Mouse (Mus musculus): ENCODE results near the gene Ercc5. TPM values are rescaled to one million over a fixed set of nuclear protein-coding genes. Genes with fewer than 3 reads are reported as not detected.

The Ercc5 gene
- total RNA-seq, 1 experiment from 2014 or later = 16.2 TPM

DNA sequence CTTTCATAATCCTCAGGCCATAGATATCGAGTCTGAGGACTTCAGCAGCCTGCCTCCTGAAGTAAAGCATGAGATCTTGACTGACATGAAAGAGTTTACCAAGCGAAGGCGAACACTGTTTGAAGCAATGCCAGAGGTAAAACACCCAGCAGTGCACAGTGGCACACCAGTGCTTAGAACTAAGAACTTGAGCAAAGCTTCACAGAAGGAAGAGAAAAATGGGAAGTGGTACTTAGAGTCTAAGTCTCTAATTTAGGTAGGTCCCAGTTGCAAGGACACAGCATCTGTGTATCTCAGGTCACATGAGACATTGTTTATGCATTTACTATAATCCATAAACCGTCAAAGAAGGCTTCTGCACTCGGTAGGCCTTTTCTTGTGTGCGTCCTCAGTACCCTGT, 14.3 kb downstream of the Ercc5 start:
- no peak for ATAC-seq (replicated peaks in 1 of 2; ENCODE audit: insufficient read depth in 1 of 2, low FRiP score in 2 of 2, low TSS enrichment in 1 of 2, low read depth in 1 of 2, poor library complexity in 2 of 2, severe bottlenecking in 2 of 2)

GRCm38 (mm10) chr1:44162389-44162788, 14.8 kb downstream of the Ercc5 start:
- no peak for ATAC-seq (replicated peaks in 1 of 2; ENCODE audit: insufficient read depth in 1 of 2, low FRiP score in 2 of 2, low TSS enrichment in 1 of 2, low read depth in 1 of 2, poor library complexity in 2 of 2, severe bottlenecking in 2 of 2)

- no peak for ATAC-seq (replicated peaks in 1 of 2; ENCODE audit: insufficient read depth in 1 of 2, low FRiP score in 2 of 2, low TSS enrichment in 1 of 2, low read depth in 1 of 2, poor library complexity in 2 of 2, severe bottlenecking in 2 of 2)
Measured at GRCm38 (mm10) chr1:44167859-44168383, 20.4 kb downstream of the Ercc5 start.

- no peak for ATAC-seq (replicated peaks in 1 of 2; ENCODE audit: insufficient read depth in 1 of 2, low FRiP score in 2 of 2, low TSS enrichment in 1 of 2, low read depth in 1 of 2, poor library complexity in 2 of 2, severe bottlenecking in 2 of 2)
Measured at GRCm38 (mm10) chr1:44172656-44173055, 25.1 kb downstream of the Ercc5 start.

DNA sequence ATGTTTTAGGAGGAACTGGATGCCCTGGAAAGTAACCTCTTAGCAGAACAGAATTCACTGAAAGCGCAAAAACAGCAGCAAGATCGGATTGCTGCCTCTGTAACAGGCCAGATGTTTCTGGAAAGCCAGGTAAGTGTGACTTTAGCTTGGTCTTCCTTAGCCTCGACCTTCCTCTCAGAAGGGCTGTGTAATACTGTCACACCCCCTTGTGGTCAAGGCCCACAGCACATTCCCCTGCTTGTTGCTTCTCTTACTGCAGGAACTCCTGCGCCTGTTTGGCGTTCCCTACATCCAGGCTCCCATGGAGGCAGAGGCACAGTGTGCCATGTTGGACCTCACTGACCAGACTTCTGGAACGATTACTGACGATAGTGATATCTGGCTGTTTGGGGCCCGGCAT, 26.4 kb downstream of the Ercc5 start:
- ATAC-seq (replicated peaks in 1 of 2; ENCODE audit: insufficient read depth in 1 of 2, low FRiP score in 2 of 2, low TSS enrichment in 1 of 2, low read depth in 1 of 2, poor library complexity in 2 of 2, severe bottlenecking in 2 of 2) = no peak

DNA sequence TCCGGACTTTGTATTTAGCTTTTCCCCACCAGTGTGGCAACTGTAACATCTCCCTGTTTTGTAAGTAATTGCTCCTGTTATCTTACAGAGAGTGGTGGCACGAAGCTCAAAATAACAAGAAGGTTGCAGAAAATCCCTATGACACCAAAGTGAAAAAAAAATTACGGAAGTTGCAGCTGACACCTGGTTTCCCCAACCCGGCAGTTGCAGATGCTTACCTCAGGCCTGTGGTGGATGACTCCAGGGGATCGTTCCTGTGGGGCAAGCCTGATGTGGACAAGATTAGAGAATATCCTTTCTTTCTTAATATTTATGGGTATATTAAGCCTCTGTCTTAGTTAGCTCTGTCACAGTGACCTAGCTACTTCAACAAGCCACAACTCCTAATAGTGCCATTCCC, 30.5 kb downstream of the Ercc5 start:
- no peak for ATAC-seq (replicated peaks in 1 of 2; ENCODE audit: insufficient read depth in 1 of 2, low FRiP score in 2 of 2, low TSS enrichment in 1 of 2, low read depth in 1 of 2, poor library complexity in 2 of 2, severe bottlenecking in 2 of 2)

- no peak for ATAC-seq (replicated peaks in 1 of 2; ENCODE audit: insufficient read depth in 1 of 2, low FRiP score in 2 of 2, low TSS enrichment in 1 of 2, low read depth in 1 of 2, poor library complexity in 2 of 2, severe bottlenecking in 2 of 2)
Measured at GRCm38 (mm10) chr1:44186396-44186795, 38.9 kb downstream of the Ercc5 start.

DNA sequence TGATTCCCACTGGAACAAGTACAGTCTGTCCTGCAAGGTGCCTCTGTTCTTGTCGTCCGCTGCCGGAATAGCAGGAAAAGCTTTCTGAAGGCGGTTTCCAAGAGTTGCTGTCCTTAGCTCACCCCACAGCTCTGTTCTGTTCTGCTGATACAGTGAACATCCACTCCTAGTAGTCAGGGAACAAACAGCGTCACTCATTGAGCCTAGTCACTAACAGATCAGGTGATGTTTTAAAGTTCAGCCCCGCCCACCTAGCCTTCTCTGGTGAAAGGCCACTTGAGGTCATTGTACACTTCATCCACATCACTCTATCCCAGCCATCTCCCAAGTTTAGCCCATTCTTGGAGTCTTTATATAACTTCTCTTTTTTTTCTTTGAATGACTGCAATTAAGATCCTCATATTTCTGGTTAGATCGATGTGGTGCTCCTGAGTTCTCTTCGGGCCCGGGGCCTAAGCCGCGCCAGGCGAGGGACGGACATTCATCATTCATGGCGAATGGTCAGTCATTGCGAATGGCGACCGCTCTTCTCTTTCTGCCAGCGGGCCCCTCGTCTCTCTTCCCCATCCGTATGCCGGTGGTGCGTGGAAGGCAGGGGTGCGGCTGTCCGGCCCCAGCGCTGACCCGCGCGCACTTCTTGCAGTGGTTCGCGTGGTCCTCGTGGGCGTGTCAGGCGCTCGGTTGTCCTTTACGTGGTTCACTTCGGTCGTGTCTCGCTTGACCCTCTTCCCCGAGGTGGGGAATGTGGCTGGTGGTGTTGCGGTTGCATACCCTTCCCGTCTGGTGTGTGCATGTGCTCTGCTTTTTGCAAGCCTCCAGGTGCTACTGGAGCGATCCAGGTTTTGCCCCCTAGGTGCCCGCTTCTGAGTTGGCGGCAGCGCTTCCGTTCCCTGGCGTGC, 51.0 kb downstream of the Ercc5 start:
- peak; percentile 46 to 51 for ATAC-seq (replicated peaks in 1 of 2; ENCODE audit: insufficient read depth in 1 of 2, low FRiP score in 2 of 2, low TSS enrichment in 1 of 2, low read depth in 1 of 2, poor library complexity in 2 of 2, severe bottlenecking in 2 of 2)

- ATAC-seq (replicated peaks in 1 of 2; ENCODE audit: insufficient read depth in 1 of 2, low FRiP score in 2 of 2, low TSS enrichment in 1 of 2, low read depth in 1 of 2, poor library complexity in 2 of 2, severe bottlenecking in 2 of 2) = no peak
Measured at GRCm38 (mm10) chr1:44202876-44203275, 55.3 kb downstream of the Ercc5 start.

- no peak for ATAC-seq (replicated peaks in 1 of 2; ENCODE audit: insufficient read depth in 1 of 2, low FRiP score in 2 of 2, low TSS enrichment in 1 of 2, low read depth in 1 of 2, poor library complexity in 2 of 2, severe bottlenecking in 2 of 2)
Measured at GRCm38 (mm10) chr1:44214443-44214842, 66.9 kb downstream of the Ercc5 start.

- ATAC-seq (replicated peaks in 1 of 2; ENCODE audit: insufficient read depth in 1 of 2, low FRiP score in 2 of 2, low TSS enrichment in 1 of 2, low read depth in 1 of 2, poor library complexity in 2 of 2, severe bottlenecking in 2 of 2) = no peak
Measured at GRCm38 (mm10) chr1:44216352-44217116, 69.0 kb downstream of the Ercc5 start.

GRCm38 (mm10) chr1:44217118-44217517, 69.6 kb downstream of the Ercc5 start:
- no peak for ATAC-seq (replicated peaks in 1 of 2; ENCODE audit: insufficient read depth in 1 of 2, low FRiP score in 2 of 2, low TSS enrichment in 1 of 2, low read depth in 1 of 2, poor library complexity in 2 of 2, severe bottlenecking in 2 of 2)

- ATAC-seq (replicated peaks in 1 of 2; ENCODE audit: insufficient read depth in 1 of 2, low FRiP score in 2 of 2, low TSS enrichment in 1 of 2, low read depth in 1 of 2, poor library complexity in 2 of 2, severe bottlenecking in 2 of 2) = no peak
Measured at GRCm38 (mm10) chr1:44218876-44219275, 71.3 kb downstream of the Ercc5 start, which contains the start of gene Mettl21e. Gene Mettl21e, minus strand, starts transcription at chr1:44218961.

DNA sequence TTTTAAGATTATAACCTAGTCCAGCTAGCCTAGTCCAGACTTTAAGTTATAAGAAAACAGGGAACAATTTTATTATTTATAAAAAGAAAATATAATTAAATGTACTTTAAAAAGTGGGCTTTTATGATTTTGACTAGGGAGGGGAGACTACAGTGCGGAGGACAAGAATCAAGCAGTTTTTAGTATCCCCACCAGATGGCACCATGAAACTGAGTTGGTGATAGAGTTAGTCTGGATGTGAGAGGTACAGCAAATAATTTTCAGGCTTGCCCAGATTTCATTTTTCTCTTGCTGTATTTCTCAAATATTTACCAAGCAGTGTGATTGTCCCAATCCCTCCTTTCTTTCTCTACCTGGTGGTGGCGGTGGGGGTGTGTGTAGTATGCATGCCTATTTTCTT, 81.5 kb downstream of the Ercc5 start:
- peak in 1 of 2 experiments; percentile 65; a peak in 3 of 4 replicates for ATAC-seq (replicated peaks in 1 of 2; ENCODE audit: insufficient read depth in 1 of 2, low FRiP score in 2 of 2, low TSS enrichment in 1 of 2, low read depth in 1 of 2, poor library complexity in 2 of 2, severe bottlenecking in 2 of 2)

Other genes with a start within 250 kb of the Ercc5 start
- gene Tpp2, start 214.1 kb upstream of the Ercc5 start, total RNA-seq (2017) = 103 and 116 TPM in 2 replicates
- 0.06 TPM in 1 of 2 replicates, not detected in the other for gene Mettl21c, start 127.7 kb upstream of the Ercc5 start, total RNA-seq (2017)
- gene Gm8251, start 85.8 kb upstream of the Ercc5 start, total RNA-seq (2017) = 0.44 and 0.65 TPM in 2 replicates
- 32.3 and 50.5 TPM in 2 replicates for gene Tex30, start 45.3 kb upstream of the Ercc5 start, total RNA-seq (2017)
- gene Kdelc1, start 28.9 kb upstream of the Ercc5 start, total RNA-seq (2017) = 25.1 and 26.5 TPM in 2 replicates
- 23.8 and 29.0 TPM in 2 replicates for gene Bivm, start 28.8 kb upstream of the Ercc5 start, total RNA-seq (2017)
- not detected in 2 replicates for gene Mettl21e, start 71.2 kb downstream of the Ercc5 start, total RNA-seq (2017)